Mouse (Mus musculus) neural tube, embryonic 15.5 days (tissue): Measurements from ENCODE around the gene A130010J15Rik. TPM values are rescaled to one million over a fixed set of nuclear protein-coding genes. Genes with fewer than 3 reads are reported as not detected.

Experiments
- ATAC-seq: fragments of 200-750 bp; cut with Nextera tagmentation; 2 replicates; pipeline ENCODE4 v1.8.0; 2017; ENCODE audit warnings: mild to moderate bottlenecking, moderate TSS enrichment, moderate library complexity; ENCODE audit not compliant: low FRiP score
- H3K27ac ChIP-seq: fragments of 300-500 bp; sonication (generic); replicated peaks from 2 replicates; pipeline ENCODE4 v1.5.1; 2015; ENCODE audit warnings: mild to moderate bottlenecking, inconsistent platforms
- H3K27me3 ChIP-seq: fragments of 300-500 bp; sonication (generic); replicated peaks from 2 replicates; pipeline ENCODE4 v1.6.1; 2015; ENCODE audit warnings: inconsistent platforms
- H3K36me3 ChIP-seq: fragments of 300-500 bp; sonication (generic); 2 replicates; pipeline ENCODE4 v1.6.1; 2015; ENCODE audit warnings: inconsistent platforms
- H3K4me1 ChIP-seq: fragments of 300-500 bp; sonication (generic); 2 replicates; pipeline ENCODE4 v1.6.1; 2015; ENCODE audit warnings: inconsistent platforms
- H3K4me2 ChIP-seq: fragments of 300-500 bp; sonication (generic); 2 replicates; pipeline ENCODE4 v1.6.1; 2015; ENCODE audit warnings: inconsistent platforms, mild to moderate bottlenecking, moderate library complexity
- H3K4me3 ChIP-seq: fragments of 300-500 bp; sonication (generic); replicated peaks from 2 replicates; pipeline ENCODE4 v1.5.1; 2015; ENCODE audit warnings: mild to moderate bottlenecking, inconsistent platforms
- H3K9ac ChIP-seq: fragments of 300-500 bp; sonication (generic); replicated peaks from 2 replicates; pipeline ENCODE4 v1.6.1; 2015; ENCODE audit warnings: mild to moderate bottlenecking, inconsistent platforms
- H3K9me3 ChIP-seq: fragments of 300-500 bp; sonication (generic); replicated peaks from 2 replicates; pipeline ENCODE4 v1.6.1; 2016; ENCODE audit warnings: inconsistent platforms
- WGBS: fragments of 180-500 bp; shearing (Covaris S2); methylation state at CpG from one replicate; pipeline ENCODE4 v1.1.7; 2015; ENCODE audit warnings: mixed read lengths; 5-methylcytosine and 5-hydroxymethylcytosine counted together
- polyA plus RNA-seq: library from polyadenylated mRNA; unstranded; fragments of >200 nt; fragmentation: Nextera tagmentation; extraction: Ambion mirVana; gene quantifications from 2 replicates; pipeline ENCODE4 v1.2.1, GENCODE M21; 2015

The A130010J15Rik gene
- polyA plus RNA-seq, 1 experiment from 2014 or later: 9.7 TPM

DNA sequence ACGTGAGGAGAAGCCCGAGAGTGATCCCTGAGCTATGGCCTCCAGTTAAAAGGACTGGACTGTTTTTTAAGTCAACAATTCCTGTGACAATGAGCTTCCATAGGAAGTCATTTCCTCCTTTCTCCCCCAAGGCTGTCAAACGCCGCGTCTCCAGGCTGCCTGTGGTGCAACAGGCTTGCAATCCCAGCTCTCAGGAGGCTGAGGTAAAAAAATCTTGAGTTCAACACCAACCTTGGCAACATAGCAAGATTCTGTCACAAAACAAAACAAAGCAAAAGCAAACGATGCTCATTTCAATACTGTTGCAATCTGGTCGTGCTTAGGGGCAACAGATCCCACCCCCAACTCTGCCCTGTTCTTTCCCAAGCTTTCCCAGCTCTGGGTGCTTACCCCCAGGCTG lies 29.8 kb upstream of the A130010J15Rik start:
- H3K9ac ChIP-seq: no peak overlapping the region
- H3K36me3 ChIP-seq: no peaks in the 10 kb centered on the region
- H3K27ac ChIP-seq: no peak overlapping the region
- H3K4me3 ChIP-seq: no peak overlapping the region
- no peaks in the 10 kb centered on the region for H3K9me3 ChIP-seq
- no peak overlapping the region for H3K4me2 ChIP-seq
- 41% methylated on average over 7 of the region's 7 CpGs for WGBS
- H3K4me1 ChIP-seq: no peaks in the 10 kb centered on the region
- no peak for ATAC-seq
- H3K27me3 ChIP-seq: 0 out of 2 replicates have a peak, but pooled peaks cover 2% of the 10 kb centered on the region

DNA sequence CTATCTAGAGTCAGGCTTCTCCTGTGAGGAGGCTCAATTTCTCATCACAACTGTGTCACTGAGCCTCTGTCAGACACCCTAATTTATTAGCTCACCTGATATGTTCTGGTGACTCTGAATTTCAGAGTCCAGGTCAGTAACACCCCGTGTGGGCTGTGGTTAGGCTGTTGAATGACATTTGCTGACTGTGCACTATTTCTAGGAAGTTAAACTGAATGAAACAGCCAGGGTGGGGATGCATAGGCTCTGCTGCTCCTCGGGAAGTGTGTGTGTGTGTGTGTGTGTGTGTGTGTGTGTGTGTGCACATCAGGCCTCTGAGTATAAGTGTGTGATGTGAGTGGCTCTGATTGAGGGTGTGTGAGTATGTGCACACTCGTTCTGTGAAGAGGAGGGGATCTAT lies 29.2 kb upstream of the A130010J15Rik start:
- ATAC-seq: no peak
- Histone ChIP-seq H3K36me3 (no peaks in the 10 kb centered on the region), H3K9me3 (no peaks in the 10 kb centered on the region), H3K27ac (no peak overlapping the region), H3K27me3 (0 out of 2 replicates have a peak, but pooled peaks cover 2% of the 10 kb centered on the region), H3K4me1 (no peaks in the 10 kb centered on the region), H3K4me2 (no peak overlapping the region), H3K9ac (no peak overlapping the region), H3K4me3 (no peak overlapping the region)
- WGBS: 64% methylated on average over 3 of the region's 3 CpGs

DNA sequence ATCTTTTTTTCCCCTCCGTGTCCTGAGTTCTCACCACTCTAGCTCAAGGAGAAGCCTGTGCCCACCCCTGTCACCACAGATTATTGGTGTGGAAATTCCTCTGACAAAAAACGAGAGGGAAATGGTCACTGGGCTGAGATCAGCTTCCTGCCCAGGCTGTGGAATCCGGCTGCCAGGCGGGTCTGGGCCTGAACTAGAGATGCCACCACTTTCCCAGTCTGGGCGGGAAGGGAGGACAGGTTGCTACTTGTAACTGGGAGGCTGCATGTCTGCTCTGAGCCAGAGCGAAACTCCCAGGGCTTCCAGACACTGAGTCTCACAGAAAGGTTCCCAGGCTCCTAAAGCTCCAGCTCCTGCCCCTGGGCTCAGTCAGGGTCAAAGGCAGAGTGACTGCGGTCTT lies 26.7 kb upstream of the A130010J15Rik start:
- no peak overlapping the region for H3K9ac ChIP-seq
- H3K27ac ChIP-seq: no peak overlapping the region
- H3K4me2 ChIP-seq: no peak overlapping the region
- H3K36me3 ChIP-seq: no peaks in the 10 kb centered on the region
- ATAC-seq: no peak
- no peak overlapping the region for H3K4me3 ChIP-seq
- 85% methylated on average over 7 of the region's 7 CpGs for WGBS
- no peaks in the 10 kb centered on the region for H3K4me1 ChIP-seq
- H3K9me3 ChIP-seq: no peaks in the 10 kb centered on the region
- 0 out of 2 replicates have a peak, but pooled peaks cover 2% of the 10 kb centered on the region for H3K27me3 ChIP-seq

DNA sequence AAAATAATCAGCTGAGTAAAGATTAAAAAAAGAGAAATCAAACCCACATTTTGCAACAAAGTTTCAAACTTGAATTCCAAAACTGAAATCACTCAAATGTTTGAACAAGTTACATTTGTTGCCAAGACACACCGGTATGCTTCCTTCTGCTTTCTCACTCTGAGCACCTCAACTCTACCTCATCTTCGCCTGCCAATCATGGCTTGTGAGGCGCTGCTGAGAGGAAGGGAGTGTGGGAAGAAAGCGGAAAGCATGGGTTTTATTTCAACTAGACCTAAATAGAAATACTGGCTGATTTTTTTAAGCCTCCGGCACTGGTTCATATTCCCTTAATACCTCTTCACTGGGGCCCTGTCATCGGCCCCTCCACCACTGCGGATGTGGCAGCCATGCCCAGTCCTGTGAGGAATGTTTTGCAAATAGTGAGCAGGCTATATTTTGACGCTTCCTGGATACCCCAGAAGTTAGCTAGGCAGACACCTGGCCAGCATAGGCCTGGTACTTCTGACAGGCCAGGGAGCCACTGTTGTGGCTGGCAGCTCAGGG lies 25.3 kb upstream of the A130010J15Rik start:
- no peaks in the 10 kb centered on the region for H3K9me3 ChIP-seq
- no peak overlapping the region for H3K4me3 ChIP-seq
- no peak overlapping the region for H3K4me2 ChIP-seq
- H3K27ac ChIP-seq: no peak overlapping the region
- H3K4me1 ChIP-seq: no peaks in the 10 kb centered on the region
- no peaks in the 10 kb centered on the region for H3K36me3 ChIP-seq
- H3K27me3 ChIP-seq: 0 out of 2 replicates have a peak, but pooled peaks cover 2% of the 10 kb centered on the region
- ATAC-seq: no peak
- WGBS: 92% methylated on average over 8 of the region's 8 CpGs
- no peak overlapping the region for H3K9ac ChIP-seq

DNA sequence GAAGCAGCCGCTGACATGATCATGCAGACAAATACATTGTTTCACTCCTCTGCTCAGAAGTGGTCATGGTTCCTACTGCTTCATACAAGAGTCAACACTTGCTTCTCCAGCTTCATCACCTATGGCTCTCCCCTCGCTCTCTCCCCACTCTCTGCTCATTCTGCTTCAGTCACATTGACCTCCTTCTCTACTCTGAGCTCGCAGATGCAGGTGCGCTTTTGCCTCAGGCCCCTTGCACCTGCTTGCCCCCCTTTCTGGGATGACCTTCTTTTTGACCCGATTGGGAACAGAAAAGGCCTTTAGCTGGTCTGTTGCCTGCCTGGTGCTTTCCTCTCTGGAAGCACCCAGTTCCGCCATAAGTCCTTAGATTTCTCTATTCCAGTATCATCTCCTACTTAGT lies 23.3 kb upstream of the A130010J15Rik start:
- Histone ChIP-seq H3K27ac (no peak overlapping the region), H3K36me3 (no peaks in the 10 kb centered on the region), H3K27me3 (0 out of 2 replicates have a peak, but pooled peaks cover 4% of the 10 kb centered on the region), H3K4me3 (no peak overlapping the region), H3K9ac (no peak overlapping the region), H3K4me1 (no peaks in the 10 kb centered on the region), H3K9me3 (no peaks in the 10 kb centered on the region), H3K4me2 (no peak overlapping the region)
- 90% methylated on average over 6 of the region's 6 CpGs for WGBS
- no peak for ATAC-seq

DNA sequence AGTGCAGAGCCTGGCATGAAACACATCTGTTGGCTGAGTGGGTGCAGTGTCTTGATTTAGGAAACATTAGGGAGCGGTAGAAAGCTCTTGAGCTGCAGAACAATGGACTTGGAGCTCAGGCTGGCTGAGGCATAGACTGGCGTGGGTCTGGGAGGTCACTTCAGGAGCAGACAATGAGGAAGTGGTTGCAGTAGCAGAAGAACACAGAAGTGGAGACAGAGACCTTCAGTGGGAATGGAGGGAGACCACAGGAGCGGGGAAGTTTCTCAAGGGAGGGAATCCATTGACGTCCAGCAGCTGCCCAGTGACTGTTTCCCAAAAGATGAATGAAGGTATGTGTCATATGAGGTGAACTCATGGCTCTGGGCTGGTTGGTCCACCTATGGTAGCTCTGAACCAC lies 22.7 kb upstream of the A130010J15Rik start:
- ATAC-seq: no peak
- H3K27me3 ChIP-seq: 0 out of 2 replicates have a peak, but pooled peaks cover 5% of the 10 kb centered on the region
- no peak overlapping the region for H3K4me2 ChIP-seq
- WGBS: 83% methylated on average over 4 of the region's 4 CpGs
- no peaks in the 10 kb centered on the region for H3K9me3 ChIP-seq
- H3K9ac ChIP-seq: no peak overlapping the region
- no peak overlapping the region for H3K27ac ChIP-seq
- no peak overlapping the region for H3K4me3 ChIP-seq
- no peaks in the 10 kb centered on the region for H3K36me3 ChIP-seq
- H3K4me1 ChIP-seq: no peaks in the 10 kb centered on the region

DNA sequence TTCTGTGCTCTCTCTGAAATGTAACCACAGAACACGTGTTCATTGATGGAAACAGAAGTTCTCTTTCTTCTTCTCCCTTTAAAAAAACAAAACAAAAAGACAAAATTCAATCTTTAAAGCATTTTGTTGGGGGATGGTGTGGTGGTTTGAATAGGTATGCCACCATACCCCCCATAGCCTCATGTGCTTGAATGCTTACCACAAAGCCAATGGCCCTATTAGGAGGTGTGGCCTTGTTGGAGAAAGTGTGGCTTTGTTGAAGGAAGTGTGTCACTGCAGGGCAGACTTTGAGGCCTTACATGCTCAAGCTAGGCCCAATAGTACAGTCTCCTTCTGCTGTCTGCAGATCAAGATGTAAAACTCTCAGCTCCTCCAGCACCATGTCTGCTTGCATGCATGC lies 21.4 kb upstream of the A130010J15Rik start:
- no peaks in the 10 kb centered on the region for H3K36me3 ChIP-seq
- no peaks in the 10 kb centered on the region for H3K9me3 ChIP-seq
- no peak overlapping the region for H3K4me3 ChIP-seq
- no peak overlapping the region for H3K9ac ChIP-seq
- H3K4me2 ChIP-seq: no peak overlapping the region
- H3K4me1 ChIP-seq: no peaks in the 10 kb centered on the region
- no peak overlapping the region for H3K27ac ChIP-seq
- ATAC-seq: no peak
- 81% methylated on average over 1 of the region's 1 CpGs for WGBS
- H3K27me3 ChIP-seq: peaks cover 11% of the 10 kb centered on the region; the same call in 1 of the 2 replicates

DNA sequence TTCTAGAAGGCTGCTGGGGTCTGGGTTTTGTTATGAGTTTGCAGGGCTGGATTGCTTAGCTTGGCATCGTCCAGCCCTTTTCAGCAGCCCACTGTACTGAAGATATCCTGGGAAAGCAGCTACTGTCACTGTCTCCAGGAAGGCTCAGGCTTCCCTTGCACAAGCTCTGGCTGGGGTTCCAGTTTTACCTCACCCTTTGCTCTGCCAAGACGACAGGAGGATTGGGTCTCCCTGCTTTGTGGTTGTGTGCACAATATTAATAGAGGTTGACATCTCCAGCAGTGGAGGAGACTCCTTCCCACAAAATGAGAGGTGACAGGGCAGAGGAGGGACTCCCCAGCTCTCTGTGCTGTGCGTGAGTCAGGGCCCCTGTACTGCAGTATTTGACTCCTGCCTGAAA lies 18.6 kb upstream of the A130010J15Rik start:
- Histone ChIP-seq H3K4me1 (peaks cover 6% of the 10 kb centered on the region), H3K9me3 (no peaks in the 10 kb centered on the region), H3K27ac (no peak overlapping the region), H3K27me3 (peaks cover 40% of the 10 kb centered on the region), H3K4me2 (no peak overlapping the region), H3K36me3 (no peaks in the 10 kb centered on the region), H3K4me3 (no peak overlapping the region), H3K9ac (no peak overlapping the region)
- WGBS: 76% methylated on average over 3 of the region's 3 CpGs
- ATAC-seq: no peak

DNA sequence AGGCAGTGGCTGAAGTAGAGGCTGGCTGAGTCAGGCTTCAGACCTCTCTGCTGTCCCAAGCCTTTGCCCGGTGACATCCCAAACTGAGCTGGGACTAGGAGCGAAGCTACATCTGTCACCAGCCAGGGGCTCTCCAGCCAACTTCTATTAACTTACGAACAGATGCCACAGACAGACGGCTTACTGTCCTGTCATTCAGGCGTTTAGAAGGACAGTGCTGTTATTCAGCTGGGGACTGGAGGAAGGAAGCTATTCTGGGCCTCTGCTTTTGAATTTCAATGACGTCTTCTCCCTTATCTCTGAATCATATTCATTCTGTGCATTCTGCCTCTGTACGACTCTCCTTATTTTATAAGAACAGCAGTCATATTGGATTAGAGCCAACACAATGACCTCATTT lies 16.7 kb upstream of the A130010J15Rik start:
- Histone ChIP-seq H3K27me3 (peaks cover 54% of the 10 kb centered on the region), H3K4me2 (no peak overlapping the region), H3K36me3 (no peaks in the 10 kb centered on the region), H3K9me3 (no peaks in the 10 kb centered on the region), H3K27ac (no peak overlapping the region), H3K4me1 (peaks cover 6% of the 10 kb centered on the region), H3K4me3 (no peak overlapping the region), H3K9ac (no peak overlapping the region)
- ATAC-seq: no peak
- 46% methylated on average over 7 of the region's 7 CpGs for WGBS

DNA sequence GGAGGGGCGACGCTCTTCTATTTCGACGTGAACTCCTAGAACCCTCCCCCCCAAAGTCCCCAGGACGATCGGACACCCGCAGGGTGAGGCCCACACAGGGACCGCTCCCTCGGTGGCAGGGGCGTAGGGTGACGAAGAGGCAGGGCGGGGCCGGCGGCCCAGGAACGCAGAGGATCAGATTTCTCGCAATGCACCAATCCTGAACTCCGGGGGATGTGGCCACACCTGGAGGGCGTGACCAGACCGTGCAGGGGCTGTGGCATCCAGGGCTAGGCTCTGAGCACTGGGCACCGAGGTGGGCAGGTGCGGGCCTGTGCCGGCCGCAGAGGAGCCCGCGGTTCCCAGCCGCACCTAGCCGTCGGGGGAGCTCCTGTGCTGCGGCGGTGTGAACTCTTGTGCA lies 15.0 kb upstream of the A130010J15Rik start, which contains the start of gene Irf6:
Gene Irf6, plus strand, starts transcription at position 240 of the 400 bp plus-strand sequence.
- H3K9me3 ChIP-seq: no peaks in the 10 kb centered on the region
- peaks cover 6% of the 10 kb centered on the region for H3K4me1 ChIP-seq
- H3K36me3 ChIP-seq: no peaks in the 10 kb centered on the region
- H3K9ac ChIP-seq: no peak within 1 kb of the TSS
- H3K27me3 ChIP-seq: peaks cover 54% of the 10 kb centered on the region
- 2% methylated on average over 30 of the region's 30 CpGs for WGBS
- peak within 1 kb of the TSS; percentile 27 for H3K4me3 ChIP-seq
- no peak for ATAC-seq
- H3K4me2 ChIP-seq: peak within 1 kb of the TSS; percentile 51
- no peak within 1 kb of the TSS for H3K27ac ChIP-seq

DNA sequence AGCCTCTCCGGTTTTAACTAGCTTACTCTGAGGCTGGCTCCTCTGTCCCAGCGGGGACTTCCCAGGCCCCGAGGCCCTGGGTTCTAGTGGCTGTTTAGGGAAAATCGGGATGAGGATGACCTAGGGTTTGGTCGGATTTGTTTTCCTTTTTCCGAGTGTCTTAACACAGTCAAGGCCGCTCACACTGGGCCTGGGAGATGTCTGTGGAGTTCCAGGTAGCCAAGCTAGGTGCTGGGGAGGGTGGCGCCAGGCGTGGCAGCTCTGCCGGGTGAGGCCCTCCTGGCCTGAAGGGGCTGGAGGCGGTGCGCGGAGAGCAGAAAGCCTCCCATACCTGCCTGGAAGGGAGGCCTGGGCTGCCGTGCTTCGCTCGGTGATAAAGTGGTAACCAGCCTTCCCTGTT lies 14.3 kb upstream of the A130010J15Rik start:
- Histone ChIP-seq H3K9me3 (no peaks in the 10 kb centered on the region), H3K4me3 (peak overlapping the region; percentile 27), H3K9ac (no peak overlapping the region), H3K36me3 (no peaks in the 10 kb centered on the region), H3K27me3 (peaks cover 54% of the 10 kb centered on the region), H3K4me1 (peaks cover 6% of the 10 kb centered on the region), H3K27ac (no peak overlapping the region), H3K4me2 (peak overlapping the region; percentile 51)
- WGBS: 28% methylated on average over 16 of the region's 16 CpGs
- no peak for ATAC-seq

DNA sequence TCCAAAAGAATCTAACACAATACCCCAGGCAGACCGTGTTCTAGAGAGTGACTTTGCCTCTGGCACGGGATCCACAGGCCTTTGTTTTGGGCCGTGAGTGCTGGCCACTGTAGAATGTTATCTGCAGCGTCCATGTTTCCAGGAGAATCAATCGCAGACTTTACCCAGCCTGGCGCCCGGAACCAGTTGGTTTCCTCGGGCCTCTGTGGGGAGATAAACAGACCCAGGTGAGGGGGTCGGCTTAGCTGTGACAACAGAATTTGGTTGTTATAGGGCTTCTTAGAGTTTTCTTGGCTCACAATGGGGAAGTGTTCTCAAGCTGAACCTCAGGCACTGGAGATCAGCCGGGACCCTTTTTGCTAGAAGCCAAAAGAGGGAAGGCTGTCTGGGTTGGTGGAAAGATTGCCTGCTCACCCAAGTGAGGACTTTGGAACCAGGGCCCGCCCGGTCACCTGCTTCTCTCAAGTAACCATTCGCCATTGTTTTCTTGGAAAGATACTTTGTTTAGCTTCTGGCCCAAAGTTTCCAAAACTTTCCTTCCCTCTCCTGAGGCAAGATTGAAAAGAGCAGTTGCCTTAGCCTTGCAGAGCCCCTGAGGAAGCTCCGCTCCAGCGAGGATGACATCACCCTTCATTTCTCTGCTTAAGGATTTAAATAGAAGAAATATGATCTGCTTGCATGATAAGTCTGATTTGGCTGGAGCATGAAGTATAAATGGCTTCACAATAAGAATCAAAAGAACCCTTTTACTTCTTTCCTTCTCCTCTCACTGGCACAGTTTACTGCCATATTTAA lies 11.3 kb upstream of the A130010J15Rik start:
- H3K4me2 ChIP-seq: no peak overlapping the region
- H3K9me3 ChIP-seq: no peaks in the 10 kb centered on the region
- no peak overlapping the region for H3K4me3 ChIP-seq
- WGBS: 82% methylated on average over 15 of the region's 15 CpGs
- no peak overlapping the region for H3K27ac ChIP-seq
- peaks cover 42% of the 10 kb centered on the region for H3K27me3 ChIP-seq
- H3K4me1 ChIP-seq: peaks cover 6% of the 10 kb centered on the region
- ATAC-seq: no peak
- H3K36me3 ChIP-seq: no peaks in the 10 kb centered on the region
- no peak overlapping the region for H3K9ac ChIP-seq
